Mouse (Mus musculus): ENCODE data around the gene Sirt2. TPM values are rescaled to one million over a fixed set of nuclear protein-coding genes. Genes with fewer than 3 reads are reported as not detected.

The Sirt2 gene
- polyA plus RNA-seq, 1 experiment from 2014 or later, result 68.8 TPM

GRCm38 (mm10) chr7:28817957-28818356 is 51.4 kb downstream of the Sirt2 start:
- DNase-seq (ENCODE audit: low spot score) (no peak), ATAC-seq (ENCODE audit: insufficient number of reproducible peaks, low FRiP score, low TSS enrichment, low read depth) (no peak)
- no peak overlapping the region for H3K4me3 ChIP-seq (ENCODE audit: low read depth, low read length)
- H3K36me3 ChIP-seq (ENCODE audit: control insufficient read depth, insufficient read depth, low read length), result peaks cover 80% of the 10 kb centered on the region
- 86% methylated on average over 4 of the region's 4 CpGs for WGBS
- no peaks in the 10 kb centered on the region for H3K9me3 ChIP-seq (ENCODE audit: control insufficient read depth, low read length)
- peak overlapping the region; percentile 17; the same call in 1 of the 2 replicates for H3K9ac ChIP-seq (ENCODE audit: low read length)
- peaks cover 7% of the 10 kb centered on the region; the same call in 1 of the 2 replicates for H3K4me1 ChIP-seq (ENCODE audit: control insufficient read depth, insufficient read depth, low read length)
- no peak overlapping the region for H3K4me2 ChIP-seq (ENCODE audit: low read depth, severe bottlenecking)
- no peak overlapping the region for H3K27ac ChIP-seq (replicated peaks; ENCODE audit: low read depth, low read length)
- no peaks in the 10 kb centered on the region for H3K27me3 ChIP-seq (ENCODE audit: control insufficient read depth, insufficient read depth, low read length)

GRCm38 (mm10) chr7:28818436-28818835 is 51.9 kb downstream of the Sirt2 start:
- H3K27ac ChIP-seq (replicated peaks; ENCODE audit: low read depth, low read length), result no peak overlapping the region
- no peak for DNase-seq (ENCODE audit: low spot score)
- H3K9me3 ChIP-seq (ENCODE audit: control insufficient read depth, low read length), result no peaks in the 10 kb centered on the region
- H3K4me1 ChIP-seq (ENCODE audit: control insufficient read depth, insufficient read depth, low read length), result peaks cover 3% of the 10 kb centered on the region; the same call in 1 of the 2 replicates
- H3K4me3 ChIP-seq (ENCODE audit: low read depth, low read length), result no peak overlapping the region
- ATAC-seq (ENCODE audit: insufficient number of reproducible peaks, low FRiP score, low TSS enrichment, low read depth), result no peak
- peak overlapping the region; percentile 17; the same call in 1 of the 2 replicates for H3K9ac ChIP-seq (ENCODE audit: low read length)
- peaks cover 75% of the 10 kb centered on the region for H3K36me3 ChIP-seq (ENCODE audit: control insufficient read depth, insufficient read depth, low read length)
- WGBS, result 85% methylated on average over 18 of the region's 18 CpGs
- H3K4me2 ChIP-seq (ENCODE audit: low read depth, severe bottlenecking), result no peak overlapping the region
- no peaks in the 10 kb centered on the region for H3K27me3 ChIP-seq (ENCODE audit: control insufficient read depth, insufficient read depth, low read length)

GRCm38 (mm10) chr7:28818861-28819452 is 52.4 kb downstream of the Sirt2 start:
- no peak overlapping the region for H3K4me2 ChIP-seq (ENCODE audit: low read depth, severe bottlenecking)
- peaks cover 70% of the 10 kb centered on the region for H3K36me3 ChIP-seq (ENCODE audit: control insufficient read depth, insufficient read depth, low read length)
- 95% methylated on average over 4 of the region's 4 CpGs for WGBS
- H3K27ac ChIP-seq (replicated peaks; ENCODE audit: low read depth, low read length), result no peak overlapping the region
- DNase-seq (ENCODE audit: low spot score) (no peak), ATAC-seq (ENCODE audit: insufficient number of reproducible peaks, low FRiP score, low TSS enrichment, low read depth) (no peak)
- no peaks in the 10 kb centered on the region for H3K9me3 ChIP-seq (ENCODE audit: control insufficient read depth, low read length)
- no peak overlapping the region for H3K4me3 ChIP-seq (ENCODE audit: low read depth, low read length)
- H3K4me1 ChIP-seq (ENCODE audit: control insufficient read depth, insufficient read depth, low read length), result peaks cover 3% of the 10 kb centered on the region; the same call in 1 of the 2 replicates
- no peak overlapping the region for H3K9ac ChIP-seq (ENCODE audit: low read length)
- no peaks in the 10 kb centered on the region for H3K27me3 ChIP-seq (ENCODE audit: control insufficient read depth, insufficient read depth, low read length)

- H3K4me3 ChIP-seq (ENCODE audit: low read depth, low read length), result no peak overlapping the region
- H3K27ac ChIP-seq (replicated peaks; ENCODE audit: low read depth, low read length), result no peak overlapping the region
- DNase-seq (ENCODE audit: low spot score), result no peak
- peaks cover 67% of the 10 kb centered on the region for H3K36me3 ChIP-seq (ENCODE audit: control insufficient read depth, insufficient read depth, low read length)
- no peaks in the 10 kb centered on the region for H3K9me3 ChIP-seq (ENCODE audit: control insufficient read depth, low read length)
- H3K4me2 ChIP-seq (ENCODE audit: low read depth, severe bottlenecking), result no peak overlapping the region
- no peaks in the 10 kb centered on the region for H3K27me3 ChIP-seq (ENCODE audit: control insufficient read depth, insufficient read depth, low read length)
- no peak for ATAC-seq (ENCODE audit: insufficient number of reproducible peaks, low FRiP score, low TSS enrichment, low read depth)
- WGBS, result 89% methylated on average over 4 of the region's 4 CpGs
- H3K4me1 ChIP-seq (ENCODE audit: control insufficient read depth, insufficient read depth, low read length), result peaks cover 3% of the 10 kb centered on the region; the same call in 1 of the 2 replicates
- H3K9ac ChIP-seq (ENCODE audit: low read length), result no peak overlapping the region
These were observed 53.0 kb downstream of the Sirt2 start for GRCm38 (mm10) chr7:28819571-28819970.

GRCm38 (mm10) chr7:28820358-28821260 is 54.1 kb downstream of the Sirt2 start:
- H3K9me3 ChIP-seq (ENCODE audit: control insufficient read depth, low read length), result no peaks in the 10 kb centered on the region
- H3K4me3 ChIP-seq (ENCODE audit: low read depth, low read length), result no peak overlapping the region
- WGBS, result 85% methylated on average over 12 of the region's 12 CpGs
- DNase-seq (ENCODE audit: low spot score) (no peak), ATAC-seq (ENCODE audit: insufficient number of reproducible peaks, low FRiP score, low TSS enrichment, low read depth) (no peak)
- no peaks in the 10 kb centered on the region for H3K27me3 ChIP-seq (ENCODE audit: control insufficient read depth, insufficient read depth, low read length)
- H3K9ac ChIP-seq (ENCODE audit: low read length), result no peak overlapping the region
- H3K4me2 ChIP-seq (ENCODE audit: low read depth, severe bottlenecking), result no peak overlapping the region
- peaks cover 58% of the 10 kb centered on the region for H3K36me3 ChIP-seq (ENCODE audit: control insufficient read depth, insufficient read depth, low read length)
- H3K27ac ChIP-seq (replicated peaks; ENCODE audit: low read depth, low read length), result no peak overlapping the region
- peaks cover 5% of the 10 kb centered on the region; the same call in 1 of the 2 replicates for H3K4me1 ChIP-seq (ENCODE audit: control insufficient read depth, insufficient read depth, low read length)

- ATAC-seq (ENCODE audit: insufficient number of reproducible peaks, low FRiP score, low TSS enrichment, low read depth) (no peak), DNase-seq (ENCODE audit: low spot score) (no peak)
- Histone ChIP-seq H3K27me3 (ENCODE audit: control insufficient read depth, insufficient read depth, low read length) (no peaks in the 10 kb centered on the region), H3K27ac (replicated peaks; ENCODE audit: low read depth, low read length) (no peak overlapping the region), H3K4me2 (ENCODE audit: low read depth, severe bottlenecking) (no peak overlapping the region), H3K4me3 (ENCODE audit: low read depth, low read length) (no peak overlapping the region), H3K9ac (ENCODE audit: low read length) (no peak overlapping the region), H3K36me3 (ENCODE audit: control insufficient read depth, insufficient read depth, low read length) (peaks cover 51% of the 10 kb centered on the region), H3K9me3 (ENCODE audit: control insufficient read depth, low read length) (no peaks in the 10 kb centered on the region), H3K4me1 (ENCODE audit: control insufficient read depth, insufficient read depth, low read length) (peaks cover 6% of the 10 kb centered on the region)
- 86% methylated on average over 10 of the region's 10 CpGs for WGBS
These were observed 54.8 kb downstream of the Sirt2 start for GRCm38 (mm10) chr7:28821261-28821831.

GRCm38 (mm10) chr7:28822556-28822955 is 56.0 kb downstream of the Sirt2 start:
- Histone ChIP-seq H3K9ac (ENCODE audit: low read length) (no peak overlapping the region), H3K4me1 (ENCODE audit: control insufficient read depth, insufficient read depth, low read length) (peaks cover 6% of the 10 kb centered on the region), H3K9me3 (ENCODE audit: control insufficient read depth, low read length) (no peaks in the 10 kb centered on the region), H3K4me2 (ENCODE audit: low read depth, severe bottlenecking) (no peak overlapping the region), H3K4me3 (ENCODE audit: low read depth, low read length) (no peak overlapping the region), H3K27me3 (ENCODE audit: control insufficient read depth, insufficient read depth, low read length) (no peaks in the 10 kb centered on the region), H3K36me3 (ENCODE audit: control insufficient read depth, insufficient read depth, low read length) (peaks cover 40% of the 10 kb centered on the region), H3K27ac (replicated peaks; ENCODE audit: low read depth, low read length) (no peak overlapping the region)
- ATAC-seq (ENCODE audit: insufficient number of reproducible peaks, low FRiP score, low TSS enrichment, low read depth) (no peak), DNase-seq (ENCODE audit: low spot score) (no peak)
- WGBS, result 88% methylated on average over 1 of the region's 1 CpGs

Measured in limb, embryonic 11.5 days (tissue).